Mouse (Mus musculus): ENCODE measurements around the gene Rad17.

Gene Rad17

DNA sequence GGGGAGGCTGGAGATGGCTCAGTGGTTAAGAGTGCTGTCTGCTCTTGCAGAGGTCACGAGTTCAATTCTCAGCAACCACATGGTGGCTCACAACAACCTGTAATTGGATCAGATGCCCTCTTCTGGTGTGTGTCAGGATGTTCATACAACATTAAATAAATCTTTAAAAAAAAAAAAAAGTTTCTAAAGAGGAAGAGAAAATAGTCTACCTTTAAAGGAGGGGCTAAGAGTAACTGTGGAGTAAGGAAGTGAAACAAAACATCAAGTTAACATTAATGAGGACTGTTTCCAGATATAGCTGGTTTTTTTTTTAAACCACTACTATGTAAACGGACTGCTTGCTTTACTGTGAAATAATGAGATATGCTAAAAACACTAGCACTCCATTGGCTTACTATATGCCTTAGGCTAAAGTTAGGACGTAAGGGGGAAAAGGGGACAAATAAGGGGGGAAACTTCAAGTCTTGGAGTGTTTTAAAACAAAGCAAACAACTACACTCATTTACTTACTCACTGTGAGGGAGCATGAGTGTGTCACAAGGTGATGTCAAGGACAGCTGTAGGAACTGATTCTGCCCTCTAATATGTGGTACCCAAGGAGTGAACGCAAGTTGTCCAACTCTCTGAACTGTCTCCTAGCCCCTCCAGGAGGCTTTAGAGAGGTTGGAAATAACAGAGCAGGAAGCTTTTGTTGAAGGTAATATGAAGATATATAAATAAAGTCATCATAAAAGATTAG, 8.2 kb downstream of the Rad17 start:
- TF ChIP-seq GATA4 (IDR thresholded peaks at IDR 0.05; ENCODE audit: insufficient replicate concordance, low read length), result no peak

DNA sequence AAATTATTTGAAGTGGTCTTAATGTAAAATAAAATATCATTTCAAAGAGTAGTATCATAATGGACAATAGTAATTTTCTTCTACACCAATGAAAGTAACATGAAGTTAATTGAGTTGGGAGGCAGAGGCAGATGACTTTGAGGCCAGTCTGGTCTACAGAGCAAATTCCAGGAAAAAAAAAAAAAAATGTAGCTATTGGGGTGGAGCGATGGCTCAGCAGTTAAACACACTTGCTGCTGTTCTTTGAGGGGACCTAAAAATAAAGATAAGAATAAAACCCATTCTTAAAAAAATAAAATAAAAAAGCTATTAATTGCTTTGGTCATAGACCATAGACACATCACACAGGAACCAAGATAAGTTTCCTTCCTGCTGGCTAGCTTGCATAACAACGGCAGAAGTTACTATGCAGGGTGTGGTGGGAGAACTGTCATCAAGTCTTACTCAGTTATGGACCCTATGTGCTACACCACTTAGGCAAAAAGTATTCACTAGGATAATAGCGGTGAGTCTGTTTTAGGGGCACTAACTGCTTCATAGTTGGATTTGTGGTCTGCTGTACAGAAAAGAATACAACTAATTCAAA, 16.7 kb downstream of the Rad17 start:
- no peak for TF ChIP-seq GATA4 (IDR thresholded peaks at IDR 0.05; ENCODE audit: insufficient replicate concordance, low read length)

DNA sequence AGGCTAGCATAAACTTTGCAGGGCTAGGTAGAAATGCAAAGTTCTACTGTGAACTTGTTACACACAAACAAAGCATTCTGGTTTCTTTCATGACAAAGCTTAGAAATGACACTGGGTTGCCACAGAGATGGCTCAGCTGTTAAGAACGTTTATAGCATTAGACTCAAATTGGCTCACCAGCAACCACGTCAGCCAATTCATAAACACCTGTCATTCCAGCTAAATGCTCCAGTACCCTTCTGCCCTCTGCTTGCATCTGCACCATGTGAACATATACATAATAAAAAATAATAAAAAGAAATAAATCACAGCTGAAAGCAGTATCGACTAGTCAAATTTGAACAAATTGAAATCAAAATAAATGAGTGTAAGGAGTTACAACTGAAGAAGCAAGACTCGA, 28.6 kb downstream of the Rad17 start:
- TF ChIP-seq GATA4 (IDR thresholded peaks at IDR 0.05; ENCODE audit: insufficient replicate concordance, low read length), result no peak

DNA sequence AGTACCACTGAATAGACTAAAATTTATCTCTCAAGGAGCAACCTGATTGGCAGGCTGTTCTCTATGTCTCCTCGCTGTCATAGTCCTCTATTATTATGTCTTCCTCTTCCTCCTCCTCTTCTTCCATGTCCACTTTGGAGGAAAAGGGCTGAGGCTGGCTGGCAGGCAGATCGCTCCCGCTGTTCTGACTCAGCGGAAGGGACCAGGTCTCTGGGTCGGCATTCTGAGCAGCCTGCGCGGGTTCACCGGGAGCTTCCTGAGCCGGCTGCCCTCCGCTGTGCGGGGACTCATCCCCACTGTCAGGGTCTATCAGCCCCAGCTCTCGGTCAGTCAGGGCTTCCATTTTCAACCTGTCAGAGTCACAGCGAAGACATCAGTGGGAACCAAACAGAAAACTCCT, 33.3 kb downstream of the Rad17 start:
- no peak for TF ChIP-seq GATA4 (IDR thresholded peaks at IDR 0.05; ENCODE audit: insufficient replicate concordance, low read length)

DNA sequence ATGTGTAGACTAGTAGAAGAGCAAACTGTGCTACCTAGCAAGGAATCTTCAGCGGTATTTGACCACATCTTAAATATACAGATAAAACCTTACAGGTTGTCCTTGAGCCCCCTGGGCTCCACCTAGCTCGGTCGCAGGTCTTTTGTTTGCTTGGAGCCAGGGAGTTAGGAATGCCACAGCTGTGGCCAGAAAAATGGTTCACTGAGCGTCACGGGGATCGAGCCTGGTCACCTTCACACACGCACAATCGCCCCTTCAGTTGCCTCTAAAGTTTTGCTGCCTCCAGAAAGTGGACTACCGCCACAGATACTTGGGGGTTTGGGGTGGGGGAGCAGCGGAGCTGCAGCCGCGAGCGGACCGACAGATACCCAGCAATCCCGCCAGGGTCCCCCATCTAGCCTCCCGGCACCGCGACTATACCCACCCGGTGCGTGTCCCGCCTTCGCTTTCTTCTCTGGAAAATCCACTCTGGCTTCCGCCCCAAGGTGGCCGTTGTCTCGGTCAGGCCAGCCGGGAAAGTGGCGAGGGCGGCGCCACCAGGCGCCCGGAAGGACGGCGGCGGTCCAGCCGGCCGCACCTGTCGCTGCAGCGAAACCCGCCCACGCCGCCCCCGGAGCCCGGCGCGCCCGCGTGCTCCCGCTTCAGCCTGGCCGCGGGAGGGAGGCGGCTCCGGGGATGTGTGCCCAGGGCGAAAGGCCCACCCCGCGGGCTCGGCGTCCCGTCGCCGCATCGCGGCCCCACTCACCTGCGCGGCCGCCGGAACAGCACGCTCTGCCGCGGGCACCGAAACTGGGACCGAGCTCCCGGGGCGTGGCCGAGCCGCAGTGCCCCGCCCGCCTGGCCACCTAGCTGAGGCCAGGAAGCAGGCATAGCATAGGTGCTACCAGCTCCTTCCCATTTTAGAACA, 34.4 kb downstream of the Rad17 start, which contains the start of gene Marveld2:
Gene Marveld2 (minus strand): TSS at position 791 of the 907 bp plus-strand sequence.
- TF ChIP-seq GATA4 (IDR thresholded peaks at IDR 0.05; ENCODE audit: insufficient replicate concordance, low read length), result no peak

DNA sequence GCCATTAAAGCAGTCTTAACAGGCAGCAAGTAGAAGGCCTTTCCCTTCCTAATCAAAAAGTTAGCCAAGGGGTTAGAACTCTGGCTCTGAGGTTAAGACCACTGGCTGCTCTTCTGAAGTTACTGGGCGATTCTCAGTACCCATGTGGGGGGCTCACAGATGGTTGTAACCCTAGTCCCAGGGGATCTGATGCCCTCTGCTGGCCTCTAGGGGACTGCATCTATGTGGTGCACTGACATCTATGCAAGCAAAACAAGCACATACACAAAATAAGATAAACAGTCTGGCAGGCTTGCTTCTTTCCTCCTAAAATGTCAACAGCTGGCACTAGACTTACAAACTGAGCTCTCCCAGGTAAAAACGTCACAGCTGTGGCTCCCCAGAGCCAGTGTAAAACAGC, 37.9 kb downstream of the Rad17 start:
- TF ChIP-seq GATA4 (IDR thresholded peaks at IDR 0.05; ENCODE audit: insufficient replicate concordance, low read length), result no peak

DNA sequence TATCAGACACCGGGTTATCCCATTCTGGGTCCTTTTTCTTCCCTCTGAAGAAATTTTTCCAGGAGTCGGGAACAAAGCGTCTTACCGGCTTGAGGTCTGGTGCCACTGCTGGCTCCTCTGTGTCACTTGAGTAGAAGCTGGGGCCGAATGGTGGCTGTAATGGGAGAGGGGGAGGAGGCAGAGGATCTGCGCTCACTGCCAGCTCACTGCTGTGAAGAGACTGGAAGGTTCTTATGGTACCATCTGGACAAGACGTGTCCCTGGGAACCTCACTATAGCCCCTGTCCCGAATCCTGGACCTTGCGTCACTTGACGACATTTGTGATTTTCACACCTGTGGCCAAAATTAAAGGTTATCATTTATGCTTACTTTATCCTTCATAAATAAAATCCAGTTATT, 38.6 kb downstream of the Rad17 start:
- no peak for TF ChIP-seq GATA4 (IDR thresholded peaks at IDR 0.05; ENCODE audit: insufficient replicate concordance, low read length)

DNA sequence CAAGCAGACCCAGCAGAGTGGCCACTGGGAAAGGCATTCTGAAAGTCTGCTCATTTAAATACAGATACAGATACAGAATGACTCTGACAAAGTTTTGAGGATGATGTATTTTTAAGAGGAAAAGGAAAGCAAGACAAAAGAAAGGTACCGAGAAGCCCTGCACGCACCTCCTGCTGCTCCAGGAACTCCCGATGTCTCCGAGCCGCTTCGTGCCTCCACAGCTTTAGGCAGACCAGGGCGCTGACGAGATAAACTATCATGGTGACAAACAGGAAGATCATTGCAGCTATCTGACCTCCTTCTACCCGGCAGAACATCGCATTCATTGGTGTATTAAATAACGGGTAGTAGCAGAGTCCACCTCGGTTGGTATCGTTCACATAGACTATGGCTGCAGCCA, 39.6 kb downstream of the Rad17 start:
- TF ChIP-seq GATA4 (IDR thresholded peaks at IDR 0.05; ENCODE audit: insufficient replicate concordance, low read length), result no peak

DNA sequence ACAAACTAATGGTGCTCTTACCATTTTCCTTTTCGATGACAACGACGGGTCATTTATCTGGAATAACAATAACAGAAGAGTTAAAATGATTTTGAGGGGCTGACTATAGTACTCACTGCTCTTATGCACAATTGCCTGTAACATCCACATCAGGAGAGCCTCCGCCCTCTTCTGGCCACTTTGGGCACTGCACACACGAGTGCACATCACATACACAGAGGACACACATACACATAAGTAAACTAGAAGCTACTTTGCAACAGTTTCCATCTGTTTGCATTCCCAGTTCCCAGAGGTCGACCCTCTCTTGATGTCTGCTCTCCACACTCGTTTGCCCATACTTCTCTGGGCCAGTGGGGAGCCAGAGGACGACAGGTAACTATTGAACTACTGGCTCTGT, 43.1 kb downstream of the Rad17 start:
- no peak for TF ChIP-seq GATA4 (IDR thresholded peaks at IDR 0.05; ENCODE audit: insufficient replicate concordance, low read length)

DNA sequence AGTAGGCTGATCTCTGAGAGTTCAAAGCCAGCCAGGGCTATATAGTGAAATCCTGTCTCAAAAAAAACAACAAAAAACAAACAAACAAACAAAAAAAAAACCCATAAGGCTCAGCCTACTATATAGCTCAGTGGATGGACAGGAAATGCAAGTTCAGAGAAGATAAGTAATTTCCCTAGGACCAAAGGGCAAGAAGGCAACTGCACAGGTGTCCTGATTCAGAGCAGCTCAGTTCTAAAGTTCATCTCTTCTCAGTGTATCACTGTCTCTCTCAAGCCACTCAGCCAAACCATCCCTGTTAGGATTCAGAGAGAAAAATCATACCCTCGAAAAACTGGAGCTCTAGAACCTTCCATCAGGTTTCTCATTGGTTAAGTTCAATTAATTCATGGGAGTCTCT, 45.0 kb downstream of the Rad17 start:
- TF ChIP-seq GATA4 (IDR thresholded peaks at IDR 0.05; ENCODE audit: insufficient replicate concordance, low read length), result no peak

DNA sequence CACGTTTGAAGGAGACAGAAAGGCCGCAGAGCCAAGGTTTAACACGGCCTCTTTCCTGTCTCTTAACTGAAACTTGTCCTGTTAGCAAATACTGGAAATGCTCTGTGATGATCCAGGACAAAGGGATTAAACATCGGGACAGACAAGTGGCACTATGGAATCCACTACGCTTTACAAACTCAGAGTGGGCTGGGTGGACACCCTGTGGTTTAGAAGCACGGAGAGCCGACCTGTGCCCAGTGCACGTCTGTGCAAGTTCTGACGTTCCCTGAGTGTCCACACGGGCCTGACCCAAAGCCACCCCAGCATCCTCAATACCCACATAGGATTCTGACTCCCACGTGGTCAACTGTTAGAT, 47.1 kb downstream of the Rad17 start:
- no peak for TF ChIP-seq GATA4 (IDR thresholded peaks at IDR 0.05; ENCODE audit: insufficient replicate concordance, low read length)

DNA sequence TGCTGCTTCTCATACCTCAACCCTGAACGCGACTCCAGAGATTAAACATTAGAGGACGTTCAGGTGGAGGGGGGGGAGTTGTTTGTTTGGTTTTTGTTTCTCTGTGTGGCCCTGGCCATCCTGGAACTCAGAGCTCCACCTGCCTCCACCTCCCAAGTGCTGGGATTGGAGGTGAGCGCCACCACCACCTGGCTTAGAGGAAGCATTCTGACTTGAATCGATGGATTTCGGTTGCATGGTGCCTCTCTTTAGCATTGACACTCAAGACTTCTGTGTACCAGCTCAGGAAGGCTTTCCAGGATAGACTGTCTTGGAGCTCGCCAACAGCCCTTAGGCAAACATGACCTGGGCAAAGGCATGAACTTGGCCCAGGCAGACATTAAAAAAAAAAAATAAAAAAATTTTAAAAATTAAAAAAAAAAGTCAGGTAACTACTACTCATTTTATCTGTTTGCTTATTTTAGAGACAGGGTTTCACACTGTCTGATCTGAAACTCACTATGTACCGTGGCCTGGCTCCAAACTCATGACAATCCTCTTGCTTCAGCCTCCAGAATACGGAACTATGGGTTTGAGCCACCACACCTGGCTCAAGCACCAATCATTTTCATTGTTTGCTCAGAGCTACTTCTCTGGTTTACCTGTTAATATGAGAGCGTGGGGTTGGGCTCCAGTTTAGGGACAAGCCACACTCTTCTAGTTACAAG, 47.7 kb downstream of the Rad17 start:
- no peak for TF ChIP-seq GATA4 (IDR thresholded peaks at IDR 0.05; ENCODE audit: insufficient replicate concordance, low read length)

DNA sequence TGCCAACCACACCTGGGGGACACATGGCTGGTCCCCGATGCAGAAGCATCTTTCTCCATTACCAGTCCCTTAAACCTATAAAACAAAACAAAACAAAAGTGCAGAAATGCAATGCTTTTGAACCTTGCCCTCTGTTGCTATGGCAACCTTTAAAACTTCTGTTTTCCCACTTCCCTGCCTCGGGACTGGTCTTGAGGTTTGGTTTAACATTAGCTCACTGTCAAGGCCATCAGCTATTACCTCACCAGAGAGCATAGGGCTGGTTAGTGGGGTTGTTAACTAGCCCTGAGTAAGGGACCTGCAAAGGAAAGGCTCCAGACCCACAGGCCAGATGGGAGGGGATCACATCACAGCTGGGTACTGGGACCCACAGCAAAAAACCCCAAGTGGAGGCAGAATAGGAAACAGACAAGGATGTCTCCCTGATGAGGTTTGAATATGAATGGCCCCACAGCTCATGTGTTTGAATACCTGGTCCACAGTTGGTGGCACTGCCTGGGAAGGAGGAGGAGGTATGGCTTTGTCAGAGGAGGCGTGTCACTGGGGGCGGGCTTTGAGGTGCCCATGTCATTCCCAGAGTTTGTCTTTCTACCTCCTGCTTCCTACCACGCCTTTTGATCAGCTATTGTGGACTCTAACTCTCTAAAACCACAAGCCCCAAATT, 48.5 kb downstream of the Rad17 start:
- no peak for TF ChIP-seq GATA4 (IDR thresholded peaks at IDR 0.05; ENCODE audit: insufficient replicate concordance, low read length)

DNA sequence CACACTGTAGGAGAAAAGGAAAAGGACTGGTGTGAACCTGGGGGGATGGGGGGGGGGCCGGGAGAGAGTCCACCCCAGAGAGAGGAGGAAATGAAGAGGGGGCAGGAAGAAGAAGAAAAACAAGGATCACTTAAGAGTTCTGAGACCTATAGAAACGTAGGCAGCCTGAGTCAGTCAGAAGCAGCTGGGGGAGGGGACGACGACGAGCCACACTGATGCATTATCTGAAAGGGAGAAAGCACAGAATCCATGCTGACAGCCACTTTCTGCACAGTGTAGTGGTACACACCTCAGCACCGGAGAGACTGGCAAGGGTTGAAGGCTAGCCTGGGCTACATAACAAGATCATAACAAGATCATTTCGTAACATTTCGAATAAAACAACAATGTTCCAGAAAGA, 49.8 kb downstream of the Rad17 start:
- no peak for TF ChIP-seq GATA4 (IDR thresholded peaks at IDR 0.05; ENCODE audit: insufficient replicate concordance, low read length)

DNA sequence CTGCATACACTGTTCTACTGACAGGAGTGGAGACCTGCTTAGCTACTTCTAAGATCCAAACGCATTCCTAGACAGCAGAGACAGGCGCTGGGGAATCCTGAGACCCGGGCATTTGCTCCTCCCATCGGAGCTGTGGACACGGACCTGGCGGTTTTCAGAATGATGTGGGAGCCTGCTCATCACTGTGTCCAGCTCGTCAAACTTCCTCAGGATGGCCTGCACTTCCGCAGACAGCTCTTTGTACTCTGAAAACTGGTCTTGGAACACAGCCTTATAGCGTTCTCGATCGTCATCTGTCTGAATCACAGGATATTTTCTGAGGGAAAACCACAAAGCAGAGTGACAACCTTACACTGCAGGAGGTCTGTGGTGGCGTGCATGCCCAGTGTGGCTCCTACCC, 50.5 kb downstream of the Rad17 start:
- TF ChIP-seq GATA4 (IDR thresholded peaks at IDR 0.05; ENCODE audit: insufficient replicate concordance, low read length), result no peak

All from liver, adult (tissue).